Mouse (Mus musculus): ENCODE measurements around the gene Asf1b. TPM values are rescaled to one million over a fixed set of nuclear protein-coding genes. Genes with fewer than 3 reads are reported as not detected.

Gene Asf1b
- polyA plus RNA-seq, 1 experiment from 2014 or later = 52.2 TPM

MicroRNAs within 50 kb of the gene (microRNA counts, 519-probe panel; counts per million panel counts)
- not detected for microRNA mmu-miR-1199

Small RNA genes lying within 50 kb of the gene (microRNA-seq; reads per million reads assigned to microRNA genes)
- not detected for gene Gm44330
- gene Gm44450 = not detected
- gene Mir1199 = not detected
- 2.8 reads per million, percentile 7 among the genes with 10 or more reads in this experiment for gene Mir8111

Other genes starting within 250 kb of the Asf1b start
- 155 and 164 TPM in 2 replicates for gene Ddx39, start 240.3 kb upstream of the Asf1b start, polyA plus RNA-seq (2016; fragmentation: Nextera tagmentation; extraction: Ambion mirVana)
- 24.2 and 28.0 TPM in 2 replicates for gene Adgre5, start 214.2 kb upstream of the Asf1b start, polyA plus RNA-seq (2016; fragmentation: Nextera tagmentation; extraction: Ambion mirVana)
- gene Adgrl1, start 55.4 kb upstream of the Asf1b start, polyA plus RNA-seq (2016; fragmentation: Nextera tagmentation; extraction: Ambion mirVana) = 28.2 and 32.7 TPM in 2 replicates
- 0.40 and 0.63 TPM in 2 replicates for gene Gm10644, start 302 bp upstream of the Asf1b start, polyA plus RNA-seq (2016; fragmentation: Nextera tagmentation; extraction: Ambion mirVana)
- gene Prkaca, start 17.5 kb downstream of the Asf1b start, polyA plus RNA-seq (2016; fragmentation: Nextera tagmentation; extraction: Ambion mirVana) = 186 and 196 TPM in 2 replicates
- gene Samd1, start 42.2 kb downstream of the Asf1b start, polyA plus RNA-seq (2016; fragmentation: Nextera tagmentation; extraction: Ambion mirVana) = 13.0 and 14.4 TPM in 2 replicates
- 0.73 and 1.6 TPM in 2 replicates for gene 1700067K01Rik, start 46.0 kb downstream of the Asf1b start, polyA plus RNA-seq (2016; fragmentation: Nextera tagmentation; extraction: Ambion mirVana)
- 0.64 TPM in 1 of 2 replicates, not detected in the other for gene 2210011C24Rik, start 56.7 kb downstream of the Asf1b start, polyA plus RNA-seq (2016; fragmentation: Nextera tagmentation; extraction: Ambion mirVana)
- gene Palm3, start 66.0 kb downstream of the Asf1b start, polyA plus RNA-seq (2016; fragmentation: Nextera tagmentation; extraction: Ambion mirVana) = 4.7 and 6.7 TPM in 2 replicates
- gene Il27ra, start 87.1 kb downstream of the Asf1b start, polyA plus RNA-seq (2016; fragmentation: Nextera tagmentation; extraction: Ambion mirVana) = 0.61 and 0.68 TPM in 2 replicates
- not detected in 2 replicates for gene Rln3, start 89.5 kb downstream of the Asf1b start, polyA plus RNA-seq (2016; fragmentation: Nextera tagmentation; extraction: Ambion mirVana)
- 1.5 and 1.9 TPM in 2 replicates for gene Gm10643, start 109.6 kb downstream of the Asf1b start, polyA plus RNA-seq (2016; fragmentation: Nextera tagmentation; extraction: Ambion mirVana)
- gene Rfx1, start 111.3 kb downstream of the Asf1b start, polyA plus RNA-seq (2016; fragmentation: Nextera tagmentation; extraction: Ambion mirVana) = 10.1 and 11.1 TPM in 2 replicates
- gene Dcaf15, start 149.3 kb downstream of the Asf1b start, polyA plus RNA-seq (2016; fragmentation: Nextera tagmentation; extraction: Ambion mirVana) = 16.3 and 17.0 TPM in 2 replicates
- 0.83 and 1.1 TPM in 2 replicates for gene Podnl1, start 170.5 kb downstream of the Asf1b start, polyA plus RNA-seq (2016; fragmentation: Nextera tagmentation; extraction: Ambion mirVana)
- gene Cc2d1a, start 192.4 kb downstream of the Asf1b start, polyA plus RNA-seq (2016; fragmentation: Nextera tagmentation; extraction: Ambion mirVana) = 26.2 and 28.7 TPM in 2 replicates
- gene 4930432K21Rik, start 192.5 kb downstream of the Asf1b start, polyA plus RNA-seq (2016; fragmentation: Nextera tagmentation; extraction: Ambion mirVana) = 1.6 TPM in 2 replicates
- gene Nanos3, start 229.7 kb downstream of the Asf1b start, polyA plus RNA-seq (2016; fragmentation: Nextera tagmentation; extraction: Ambion mirVana) = 3.3 and 5.5 TPM in 2 replicates

Measured in limb, embryonic 12.5 days (tissue).